In genomic region chr6:99026040-99026439, GRCm38 (mm10) we compare ENCODE assay signal across 8 mouse cellular contexts.
DNase-seq lines count a peak whose midpoint lies in the region; ATAC-seq and TF ChIP-seq lines count a peak whose summit lies in the region.

No protein-coding gene starts in this region.

- ATAC-seq in activated CD4-positive, CD25-positive, alpha-beta regulatory T cell, adult 4 months: peak; percentile 66
- ATAC-seq in neural tube, embryonic 12.5 days (ENCODE audit: low FRiP score, low read depth): no peak
- no peak for ATAC-seq in erythroblast, adult 5-6 weeks (replicated peaks; ENCODE audit: low FRiP score, poor library complexity, severe bottlenecking)

- no peaks in the 10 kb centered on the region for H3K27me3 ChIP-seq in kidney, adult 2 months (replicated peaks; ENCODE audit: control insufficient read depth, insufficient read depth, low read length)
- no peaks in the 10 kb centered on the region for H3K27me3 ChIP-seq in neural tube, embryonic 12.5 days (replicated peaks)

- H3K36me3 ChIP-seq in kidney, adult 2 months (ENCODE audit: control insufficient read depth, insufficient read depth, low read length): no peaks in the 10 kb centered on the region
- H3K36me3 ChIP-seq in neural tube, embryonic 12.5 days: no peaks in the 10 kb centered on the region

- H3K9ac ChIP-seq in neural tube, embryonic 12.5 days: no peak overlapping the region

- no peaks in the 10 kb centered on the region for H3K9me3 ChIP-seq in neural tube, embryonic 12.5 days

- peak overlapping the region; percentile 50; the same call in 1 of the 2 replicates for H3K27ac ChIP-seq in kidney, adult 2 months (ENCODE audit: insufficient read depth, low read depth, low read length)
- H3K27ac ChIP-seq in neural tube, embryonic 12.5 days: no peak overlapping the region

- peak overlapping the region; percentile 51 for H3K4me2 ChIP-seq in neural tube, embryonic 12.5 days (replicated peaks)

- 64% methylated on average over 3 of the region's 3 CpGs for WGBS in kidney, adult 2 months
- 29% methylated on average over 3 of the region's 3 CpGs for WGBS in neural tube, embryonic 12.5 days

- no peak for DNase-seq in kidney, adult 2 months
- DNase-seq in kidney, adult 9 months: no peak
- peak; percentile 86 for DNase-seq in induced T-regulatory cell, adult 2 months (ENCODE audit: low read depth)
- no peak for DNase-seq in left cerebral cortex, adult 8-10 months (ENCODE audit: low spot score in 2 of 2)
- no peak for DNase-seq in kidney, postnatal 36 days

- H3K4me1 ChIP-seq in kidney, adult 2 months (ENCODE audit: control insufficient read depth, insufficient read depth, low read length): no peaks in the 10 kb centered on the region
- peaks cover 48% of the 10 kb centered on the region for H3K4me1 ChIP-seq in neural tube, embryonic 12.5 days

- no peak for TF ChIP-seq CTCF in kidney, adult 2 months (conservative IDR thresholded peaks at IDR 0.05; ENCODE audit: insufficient read depth, insufficient read length, low read depth, low read length)

- no peak for TF ChIP-seq POLR2A in kidney, adult 2 months (IDR thresholded peaks at IDR 0.05; ENCODE audit: low read depth, low read length)

- H3K4me3 ChIP-seq in kidney, adult 2 months (ENCODE audit: insufficient read depth, low read depth, low read length): no peak overlapping the region
- H3K4me3 ChIP-seq in neural tube, embryonic 12.5 days: peak overlapping the region; percentile 9; the same call in 1 of the 2 replicates
